Mouse (Mus musculus) common myeloid progenitor, adult 5-6 weeks (primary cell): Measurements from ENCODE around the gene Fam43a. TPM values are rescaled to one million over a fixed set of nuclear protein-coding genes. Genes with fewer than 3 reads are reported as not detected.

Source experiments
- ATAC-seq: replicated peaks from 2 replicates; pipeline ENCODE4 v1.8.0; 2016; ENCODE audit warnings: low read depth, mild to moderate bottlenecking, moderate TSS enrichment, inconsistent platforms; ENCODE audit not compliant: poor library complexity, severe bottlenecking
- total RNA-seq: library from RNA; stranded (forward); fragments of 200-1000, 187-1606 nt; gene quantifications from 2 replicates; pipeline ENCODE4 v1.2.3, GENCODE M21; 2017

Fam43a gene
- total RNA-seq, 1 experiment from 2014 or later = 4.9 TPM

DNA sequence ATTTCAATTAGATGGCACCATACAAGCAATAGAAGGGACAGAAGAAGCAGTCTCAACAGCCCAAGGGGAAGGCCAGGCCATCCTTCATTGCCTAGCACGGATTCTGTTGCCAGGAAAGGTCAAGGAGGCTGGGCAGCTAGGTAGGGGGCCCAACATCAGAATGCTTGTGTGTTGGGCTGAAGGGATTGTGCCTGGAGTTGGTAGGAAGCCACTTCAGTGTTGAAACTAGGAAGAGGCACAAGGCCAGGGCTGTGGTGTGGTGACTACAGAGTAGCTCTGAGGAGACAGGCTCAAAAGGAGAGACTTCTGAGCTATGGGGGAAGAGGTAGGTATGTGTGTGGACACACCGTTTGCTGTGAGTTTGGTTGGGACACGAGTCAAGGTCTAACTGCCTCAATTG is 4.2 kb upstream of the Fam43a start:
- no peak for ATAC-seq

DNA sequence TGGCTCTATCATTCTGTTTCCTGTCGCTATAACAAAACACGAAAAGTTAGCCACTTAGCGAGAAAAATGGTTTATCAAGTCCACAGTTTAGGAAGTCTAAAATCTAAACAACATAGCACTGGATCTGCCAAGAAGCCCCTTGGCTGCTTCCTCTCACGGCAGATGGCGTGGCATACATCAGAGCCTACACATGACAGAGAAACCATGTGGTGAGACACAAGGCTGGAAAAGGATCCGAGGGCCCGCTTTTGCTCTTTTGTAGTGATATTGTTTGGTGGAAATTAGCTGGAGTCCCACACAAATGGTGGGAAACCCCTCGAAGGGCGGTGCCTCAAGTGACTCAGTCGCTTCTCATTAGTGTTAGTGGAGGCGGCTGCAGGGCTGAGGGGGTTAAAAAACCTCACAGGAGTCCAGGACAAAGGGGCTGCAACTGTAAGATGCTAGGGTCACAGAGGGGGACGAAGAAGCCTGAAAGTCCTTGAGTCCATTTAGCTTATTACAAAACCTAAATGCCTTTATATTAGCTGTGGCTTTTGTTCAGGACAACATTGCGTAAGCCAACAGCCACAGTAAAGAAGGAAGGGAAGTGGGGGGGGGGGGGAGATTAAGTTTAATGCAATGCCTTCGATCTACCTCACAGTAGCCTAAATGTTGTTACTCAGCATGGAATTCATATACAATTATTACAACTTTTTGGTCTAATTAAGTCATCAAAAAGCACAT is 3.5 kb upstream of the Fam43a start:
- no peak for ATAC-seq

DNA sequence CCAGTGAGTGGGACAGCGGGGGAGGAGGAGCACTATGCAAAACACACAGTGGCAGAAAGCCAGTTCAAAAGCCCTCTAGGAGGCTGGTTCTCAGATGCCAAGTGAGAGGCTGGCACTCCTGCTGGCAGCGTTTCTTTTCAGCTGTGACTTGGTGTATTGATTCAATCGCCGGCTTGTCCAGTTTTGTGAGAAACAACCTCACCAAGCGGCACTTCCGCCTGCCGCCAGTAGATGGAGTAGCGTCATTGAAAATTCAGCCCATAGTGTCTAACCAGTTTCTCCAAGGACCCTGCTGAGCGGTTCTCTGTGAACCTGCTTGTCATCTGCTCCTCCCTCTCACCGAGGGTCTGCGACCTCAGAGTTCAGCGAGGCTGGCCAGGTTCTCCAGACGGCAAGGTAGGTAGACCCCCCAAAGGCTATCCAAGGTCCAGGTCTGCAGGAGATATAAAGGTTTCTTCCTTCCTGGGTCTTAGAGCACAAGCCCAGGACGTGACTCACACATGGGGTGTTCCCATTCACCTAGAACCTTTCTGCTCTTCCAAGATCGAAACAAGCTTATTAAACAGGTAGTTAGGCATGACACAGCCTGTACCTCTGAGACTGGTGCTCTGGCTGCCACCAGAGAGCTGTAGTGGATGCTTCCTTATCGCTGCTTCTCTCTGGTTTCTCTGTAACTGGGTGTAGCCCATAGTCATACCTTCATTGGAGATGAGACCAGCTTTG is 2.4 kb upstream of the Fam43a start:
- ATAC-seq = peak; percentile 50

DNA sequence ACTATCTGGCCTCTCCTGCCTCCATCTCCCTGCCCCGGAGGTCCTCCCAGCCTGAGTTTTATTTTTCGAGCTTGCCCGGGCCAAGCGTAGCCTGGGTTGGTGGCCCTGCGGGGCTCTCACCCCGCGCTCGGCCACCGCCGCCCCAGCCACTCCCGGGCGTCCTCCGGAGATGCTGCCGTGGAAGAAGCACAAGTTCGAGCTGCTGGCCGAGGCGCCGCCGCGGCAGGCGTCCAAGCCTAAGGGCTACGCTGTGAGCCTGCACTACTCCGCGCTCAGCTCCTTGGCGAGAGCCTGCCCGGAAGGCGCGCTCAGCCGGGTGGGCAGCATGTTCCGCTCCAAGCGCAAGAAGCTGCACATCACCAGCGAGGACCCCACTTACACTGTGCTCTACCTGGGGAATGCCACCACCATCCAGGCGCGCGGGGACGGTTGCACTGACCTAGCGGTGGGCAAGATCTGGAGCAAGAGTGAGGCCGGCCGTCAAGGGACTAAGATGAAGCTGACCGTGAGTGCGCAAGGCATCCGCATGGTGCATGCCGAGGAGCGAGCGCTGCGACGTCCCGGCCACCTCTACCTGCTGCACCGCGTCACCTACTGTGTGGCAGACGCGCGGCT is 1.0 kb downstream of the Fam43a start:
- ATAC-seq = no peak

DNA sequence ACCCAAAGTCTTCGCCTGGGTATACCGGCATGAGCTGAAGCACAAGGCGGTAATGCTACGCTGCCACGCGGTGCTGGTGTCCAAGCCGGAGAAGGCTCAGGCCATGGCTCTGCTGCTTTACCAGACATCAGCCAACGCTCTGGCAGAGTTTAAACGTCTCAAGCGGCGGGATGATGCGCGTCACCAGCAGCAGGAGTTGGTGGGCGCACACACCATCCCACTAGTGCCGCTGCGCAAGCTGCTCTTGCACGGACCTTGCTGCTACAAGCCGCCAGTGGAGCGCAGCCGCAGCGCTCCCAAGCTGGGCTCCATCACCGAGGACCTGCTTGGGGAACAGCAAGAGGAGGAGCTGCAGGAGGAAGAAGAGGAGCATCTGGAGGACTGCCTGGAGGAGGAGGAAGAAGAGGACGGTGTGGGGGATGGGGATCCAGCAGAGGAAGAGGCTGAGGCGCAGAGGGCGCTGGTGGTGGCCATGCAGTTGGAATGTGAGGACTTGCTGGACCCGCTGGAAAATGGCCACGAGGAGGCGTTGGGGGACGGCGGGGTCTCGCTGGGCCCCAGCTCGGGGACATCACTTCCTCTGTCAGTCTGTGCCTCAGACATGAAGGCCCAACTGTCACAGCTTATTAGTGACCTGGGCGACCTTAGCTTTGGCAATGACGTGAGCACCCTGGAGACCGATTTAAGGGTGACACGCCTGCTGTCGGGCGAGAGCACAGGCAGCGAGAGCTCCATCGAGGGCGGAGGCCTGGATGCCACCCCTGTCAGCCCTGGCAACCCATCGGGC is 1.7 kb downstream of the Fam43a start:
- ATAC-seq = no peak

DNA sequence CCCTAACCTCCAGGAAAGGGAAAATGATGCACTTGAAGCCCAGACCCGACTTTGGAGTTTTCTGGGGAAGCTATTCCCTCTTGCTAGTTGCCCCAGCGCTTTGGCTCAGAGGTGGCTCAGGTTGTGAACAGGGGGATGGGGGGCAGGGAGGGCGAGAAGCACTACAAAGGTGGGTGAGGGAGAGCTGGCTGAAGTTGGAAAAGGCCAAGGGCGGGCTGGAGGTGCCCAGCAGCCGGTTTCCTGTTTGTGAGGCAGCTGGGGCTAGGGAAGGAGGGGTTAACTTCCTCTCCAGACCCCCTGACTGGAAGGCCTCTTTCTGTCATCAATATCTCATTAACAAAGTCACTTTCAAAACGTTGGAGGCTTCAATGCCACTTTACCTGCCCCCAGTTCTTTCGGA is 2.4 kb downstream of the Fam43a start:
- ATAC-seq = no peak

DNA sequence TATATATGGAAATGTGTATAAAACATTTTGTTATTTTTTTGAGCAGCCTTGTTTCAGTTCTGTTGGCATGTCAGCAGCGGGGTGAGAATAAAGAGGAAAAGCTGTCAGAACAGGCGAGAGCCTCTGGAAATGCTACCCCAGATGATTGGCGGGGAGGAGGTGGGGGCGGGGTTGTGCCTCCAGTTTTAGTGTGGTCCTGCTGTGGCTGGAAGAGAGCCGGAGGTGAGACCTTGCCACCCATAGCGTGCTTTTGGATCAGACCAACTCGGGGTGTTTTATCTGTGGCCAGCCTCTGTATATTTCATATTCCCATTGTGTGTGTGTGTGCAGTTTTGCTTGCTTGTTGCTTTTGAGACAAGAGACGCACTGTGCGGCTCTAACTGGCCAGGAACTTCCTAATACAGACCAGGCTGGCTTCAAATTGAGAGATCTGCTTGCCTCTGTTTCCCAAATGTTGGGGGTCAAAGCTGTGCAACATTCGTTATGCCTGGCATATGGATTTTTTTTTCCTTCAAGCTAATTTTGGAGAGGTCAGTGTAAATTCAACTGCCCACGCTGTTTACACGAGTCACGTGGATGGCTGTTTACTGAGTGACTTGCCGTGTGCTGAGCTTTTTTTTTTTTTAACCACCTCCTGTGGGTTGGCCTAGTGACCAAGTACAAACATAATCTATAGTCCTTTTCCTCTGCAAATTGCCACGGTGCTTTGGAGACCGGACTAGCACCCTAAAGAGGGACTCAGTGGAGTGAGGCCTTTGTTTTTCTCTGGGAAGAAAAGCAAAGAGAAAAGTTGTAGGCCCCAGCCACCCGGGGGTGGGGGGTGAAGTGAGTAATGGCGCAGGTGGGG is 3.4 kb downstream of the Fam43a start:
- no peak for ATAC-seq

DNA sequence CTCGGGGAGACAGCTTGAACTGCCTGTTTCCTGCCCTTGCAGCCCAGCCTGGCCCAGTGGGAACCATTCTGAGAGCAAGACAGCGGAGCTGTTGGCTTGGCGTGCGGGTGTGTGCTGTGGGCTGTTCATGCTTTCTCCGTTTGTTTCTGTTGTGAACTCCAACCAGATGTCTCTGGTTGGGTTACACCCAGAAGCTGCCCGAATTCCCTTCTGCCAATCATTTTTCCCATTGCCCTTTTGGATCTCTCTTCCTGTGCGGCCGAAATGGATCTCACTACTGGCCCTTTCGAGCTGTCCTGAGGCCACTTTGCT is 4.0 kb downstream of the Fam43a start:
- ATAC-seq = no peak

DNA sequence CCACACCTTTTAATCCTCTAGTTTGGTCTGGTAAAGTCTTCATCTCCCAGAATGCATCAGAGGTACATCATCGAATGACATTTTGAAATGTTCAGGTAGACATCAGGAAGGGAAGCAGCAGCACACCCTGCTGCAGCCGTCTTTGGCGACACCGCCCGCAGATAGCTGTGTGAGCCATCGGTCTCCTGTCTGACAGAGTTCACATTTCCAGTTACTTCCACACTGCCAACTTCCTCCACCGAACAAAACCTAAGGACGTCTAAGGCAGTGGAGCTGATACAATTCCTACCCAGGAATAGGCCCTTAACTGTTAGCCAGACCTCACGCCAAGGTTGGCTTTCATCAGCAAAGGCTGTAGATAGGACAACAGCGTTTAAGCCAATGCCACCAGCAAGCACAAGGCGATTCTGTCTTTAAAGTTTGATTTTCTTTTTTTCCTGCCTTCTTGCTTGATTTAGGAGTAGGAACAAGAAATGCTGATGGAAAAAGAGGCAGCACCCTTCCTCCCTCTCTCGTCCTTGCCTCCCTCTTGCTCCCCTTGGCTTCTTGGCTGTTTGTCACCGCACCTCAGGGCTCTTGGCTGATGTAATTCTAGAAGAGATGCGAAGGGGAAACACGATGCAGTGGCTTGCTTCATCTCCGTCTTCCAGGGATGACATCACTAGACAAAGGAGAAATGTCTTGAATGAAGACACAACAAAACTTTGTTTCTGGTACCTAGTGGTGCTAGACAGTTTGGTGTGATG is 4.7 kb downstream of the Fam43a start:
- ATAC-seq = no peak

DNA sequence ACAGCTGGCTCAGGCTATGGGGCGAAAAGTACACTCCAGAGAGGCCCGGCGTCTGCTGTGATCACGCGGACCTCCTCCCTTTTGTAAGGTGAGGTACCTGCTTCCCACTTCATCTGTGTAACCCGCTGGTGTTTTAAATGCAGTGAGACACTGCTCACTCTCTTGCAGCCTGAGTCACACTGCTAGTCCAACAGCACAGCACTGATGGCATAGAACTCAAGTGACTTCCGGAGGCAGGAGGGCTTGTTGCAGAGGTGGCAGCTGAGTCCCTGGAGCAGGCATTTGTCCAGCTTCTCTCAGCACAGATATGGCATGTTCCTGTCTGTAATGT is 5.2 kb downstream of the Fam43a start:
- no peak for ATAC-seq

DNA sequence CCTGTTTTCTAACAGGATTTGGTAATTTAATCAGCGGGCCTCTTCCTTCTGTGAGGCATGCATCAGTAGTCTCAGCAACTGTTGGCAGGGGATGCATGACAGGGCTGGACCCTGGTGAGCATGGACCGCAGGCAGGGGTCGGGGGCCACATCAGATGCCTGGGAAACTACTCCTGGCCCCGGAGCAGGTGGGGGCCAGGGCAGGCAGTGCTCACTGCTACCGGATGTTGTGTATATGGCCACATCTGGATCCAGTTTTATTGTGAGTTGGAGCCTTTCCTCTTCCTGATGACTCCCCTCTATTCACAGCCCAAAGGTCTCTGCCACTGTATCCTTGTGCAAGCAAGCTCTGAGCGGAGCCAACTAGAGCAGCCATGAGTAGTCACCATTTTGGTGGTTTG is 6.0 kb downstream of the Fam43a start:
- no peak for ATAC-seq

DNA sequence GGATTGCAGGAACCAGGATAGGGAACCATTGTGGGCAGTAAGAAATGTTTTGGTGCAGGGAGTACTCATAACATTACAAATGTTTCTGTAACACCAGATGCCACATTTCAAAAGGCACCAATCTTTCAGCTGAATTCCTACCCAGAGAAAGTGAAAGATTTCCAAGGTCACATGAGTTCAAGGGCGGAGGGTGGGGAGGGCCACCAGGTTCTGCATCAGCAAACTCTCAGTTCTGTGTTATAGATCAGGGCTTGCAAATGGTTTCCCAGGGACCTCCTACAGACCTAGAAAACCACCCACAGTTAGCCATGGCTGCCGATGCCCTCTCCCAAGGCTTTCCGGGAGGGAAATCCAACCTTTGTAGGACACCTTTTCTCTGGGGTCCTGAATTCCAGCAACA is 8.3 kb downstream of the Fam43a start:
- ATAC-seq = no peak

DNA sequence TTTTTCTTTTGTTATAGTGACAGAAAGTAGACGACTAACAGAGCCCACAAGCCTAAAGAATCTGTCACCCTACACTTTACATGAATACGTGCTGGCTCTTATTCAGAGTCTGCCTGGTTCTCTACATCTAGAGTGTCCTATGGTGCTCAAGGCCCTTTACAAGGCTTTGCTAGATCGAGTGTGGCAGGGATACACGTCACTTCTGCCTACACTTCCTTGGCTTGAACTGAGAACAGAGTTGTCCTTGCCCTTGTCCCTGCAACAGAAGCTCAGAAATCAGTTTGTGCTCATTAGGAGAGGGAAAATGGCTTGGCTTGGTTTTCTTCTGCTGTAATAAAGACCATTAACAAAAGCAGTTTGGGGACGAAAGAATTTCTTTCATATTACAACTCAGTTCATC is 11.8 kb downstream of the Fam43a start:
- ATAC-seq = no peak

DNA sequence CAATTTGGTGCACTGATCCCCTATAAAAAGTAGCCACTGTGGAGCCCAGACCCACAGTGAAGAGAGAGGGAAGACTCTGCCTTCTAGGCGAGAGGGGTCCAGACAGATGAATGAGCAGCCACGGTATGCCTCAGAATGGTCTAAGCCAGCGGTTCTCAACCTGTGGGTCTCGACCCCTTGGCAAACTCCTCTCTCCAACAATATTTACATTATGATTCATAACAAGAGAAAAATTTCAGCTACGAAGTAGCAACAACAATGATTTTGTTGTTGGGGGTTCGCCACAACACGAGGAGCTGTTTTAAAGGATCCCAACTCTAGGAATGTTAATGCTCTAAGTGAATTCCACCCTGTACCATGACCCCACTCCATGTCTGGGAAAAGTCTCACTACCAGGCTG is 13.6 kb downstream of the Fam43a start:
- ATAC-seq = no peak

DNA sequence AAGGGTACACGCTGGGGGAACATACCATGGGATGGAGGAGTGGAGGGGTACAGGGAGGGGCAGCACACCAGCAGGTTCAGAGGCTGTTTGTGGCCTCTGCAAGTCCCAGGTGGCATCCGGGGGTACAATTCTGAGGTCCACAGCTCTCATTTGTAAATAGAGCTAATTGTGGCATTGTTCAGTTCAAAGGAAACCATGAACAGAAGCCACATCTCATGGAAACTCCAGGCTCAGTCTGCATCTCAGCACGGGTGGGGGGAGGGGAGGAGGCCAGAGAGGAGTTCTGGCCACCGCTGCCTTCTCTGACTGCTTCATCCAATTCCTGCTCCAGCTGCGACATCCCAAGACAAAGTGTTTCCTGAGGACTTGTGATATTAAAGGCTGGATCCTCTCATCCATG is 14.6 kb downstream of the Fam43a start:
- no peak for ATAC-seq

DNA sequence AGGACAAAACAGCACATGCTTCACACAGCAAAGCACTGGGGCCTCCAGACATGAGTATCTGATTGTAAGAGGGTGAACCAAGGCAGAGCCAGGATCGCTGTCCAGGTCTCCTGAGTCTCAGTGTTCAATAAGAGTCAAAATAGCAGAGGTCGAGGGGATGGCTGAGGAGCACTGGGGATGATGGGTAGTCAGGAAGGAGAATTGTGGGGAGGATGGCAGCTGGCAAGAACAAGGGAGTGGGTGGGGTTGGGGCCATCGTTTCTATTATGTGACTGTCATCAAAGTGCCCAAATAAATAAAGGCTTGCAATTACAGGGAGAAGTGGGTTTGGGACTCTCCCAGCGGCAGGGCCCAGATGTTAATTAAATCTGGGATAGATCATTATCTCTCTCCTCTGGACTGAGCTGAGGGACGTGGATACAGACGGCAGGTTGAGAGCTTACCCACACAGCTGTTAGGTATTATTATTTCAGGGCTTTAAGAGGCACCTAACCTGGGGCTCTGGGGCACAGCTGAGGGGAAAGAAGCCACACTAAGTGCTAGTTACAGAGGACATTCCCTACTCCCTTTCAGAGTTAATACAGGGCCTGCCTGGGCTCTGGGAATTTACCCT is 15.3 kb downstream of the Fam43a start:
- ATAC-seq = no peak

DNA sequence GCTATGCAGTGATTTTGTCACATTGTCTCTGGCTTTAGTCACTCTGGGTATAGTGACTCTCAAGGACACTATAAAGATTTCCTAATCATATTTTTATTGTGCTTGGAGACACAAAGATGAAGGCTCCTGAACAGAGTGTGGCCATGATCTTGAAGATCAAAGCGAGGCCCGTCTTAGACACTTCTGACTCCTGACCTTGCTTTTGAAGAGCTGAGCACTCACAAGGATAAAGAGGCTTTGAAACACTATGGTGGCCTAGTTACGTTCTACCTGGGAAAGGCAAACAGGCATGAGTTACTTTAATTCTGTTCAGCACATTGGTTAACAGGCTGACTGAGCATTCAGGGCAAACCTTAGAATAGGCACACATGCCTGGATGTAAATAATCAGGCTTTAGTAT is 16.8 kb downstream of the Fam43a start:
- no peak for ATAC-seq

DNA sequence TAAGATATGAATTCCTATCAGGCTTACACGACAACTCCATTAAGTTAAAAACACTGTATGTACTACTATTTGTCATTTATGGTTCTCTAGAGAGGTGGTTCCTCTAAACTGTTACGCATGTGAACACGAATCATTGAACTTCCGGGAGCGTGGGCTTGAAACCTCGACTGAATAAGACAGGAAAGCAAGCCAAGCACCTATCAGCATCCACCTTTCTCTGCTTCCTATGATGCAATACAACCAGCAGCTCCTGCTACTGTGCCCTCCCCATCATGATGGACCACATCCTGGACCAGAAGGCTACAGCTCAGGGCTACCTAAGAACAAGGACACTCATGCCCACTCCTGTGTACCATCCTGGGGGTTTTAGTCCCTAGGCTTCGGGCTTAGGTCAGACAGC is 24.1 kb downstream of the Fam43a start:
- no peak for ATAC-seq

DNA sequence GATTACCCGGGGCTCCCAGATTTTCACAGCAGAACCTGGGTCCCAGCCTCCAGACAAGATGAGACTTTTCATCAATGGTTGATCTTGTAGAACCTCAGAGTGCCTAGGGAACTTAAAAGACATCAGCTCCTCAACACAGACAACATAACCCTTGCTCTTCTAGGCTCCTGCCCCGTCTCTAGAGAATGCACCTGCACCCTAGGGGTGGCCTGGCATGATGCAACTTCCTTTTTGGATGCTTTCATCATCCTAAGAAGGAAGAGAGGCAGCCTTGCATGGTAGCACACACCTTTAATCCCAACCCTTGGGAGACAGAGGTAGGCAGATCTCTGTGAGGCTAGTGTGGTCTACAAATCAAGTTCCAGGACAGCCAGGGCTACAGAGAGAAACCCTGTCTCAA is 25.1 kb downstream of the Fam43a start:
- ATAC-seq = no peak
